Mouse (Mus musculus) kidney, adult 2 months (tissue): ENCODE measurements around the gene Ap1b1.

ENCODE experiments used
- CTCF ChIP-seq: fragments of 200-500 bp; conservative IDR thresholded peaks from 2 replicates; pipeline ENCODE4 v1.5.1; 2011; ENCODE audit warnings: low read depth, mild to moderate bottlenecking, control low read depth, low read length, moderate library complexity, mixed read lengths; ENCODE audit not compliant: insufficient read depth, insufficient read length
- POLR2A ChIP-seq: fragments of 200-500 bp; IDR thresholded peaks from one replicate; pipeline ENCODE4 v1.6.1; 2011; ENCODE audit warnings: low read depth, low read length, control low read depth

- peak; percentile 35; the same call in 1 of the 2 replicates for TF ChIP-seq CTCF
- TF ChIP-seq POLR2A = no peak
Measured at GRCm38 (mm10) chr11:5091706-5092105, 105.1 kb downstream of the Ap1b1 start.
